Mouse (Mus musculus) cerebellum, adult 2 months (tissue): ENCODE measurements at regions not wholly inside any gene's neighbourhood (a gene's known extent, or its start where the extent isn't known, plus 50 kb on each side); places are given as distances from the start of the nearest gene placed in this dataset.
A peak's percentile ranks its signal among the peaks of the same experiment; 100 is the strongest.

Experiments used
- DNase-seq, 2 experiments: peaks; one replicate each; pipeline ENCODE4 v3.0.0; 2021
- H3K27ac ChIP-seq: fragments of 200-500 bp; 2 replicates; pipeline ENCODE4 v1.5.1; 2012; ENCODE audit warnings: low read length, control low read depth, inconsistent platforms; ENCODE audit not compliant: insufficient read depth
- H3K27me3 ChIP-seq: fragments of 200-500 bp; 2 replicates; pipeline ENCODE4 v1.6.1; 2012; ENCODE audit warnings: inconsistent platforms, mild to moderate bottlenecking, low read length, moderate library complexity; ENCODE audit not compliant: control insufficient read depth, insufficient read depth
- H3K4me1 ChIP-seq: fragments of 200-500 bp; 2 replicates; pipeline ENCODE4 v1.6.1; 2011; ENCODE audit warnings: low read length; ENCODE audit not compliant: control insufficient read depth, insufficient read depth
- H3K4me3 ChIP-seq: fragments of 200-500 bp; replicated peaks from 2 replicates; pipeline ENCODE3; 2011; ENCODE audit warnings: mild to moderate bottlenecking, low read depth, low read length, control low read depth; ENCODE audit not compliant: insufficient read depth
- CTCF ChIP-seq: fragments of 200-500 bp; IDR thresholded peaks from 2 replicates; pipeline ENCODE4 v1.5.1; 2011; ENCODE audit warnings: low read depth, mild to moderate bottlenecking, control low read depth, low read length, moderate library complexity, borderline replicate concordance; ENCODE audit not compliant: insufficient read depth
- POLR2A ChIP-seq: fragments of 200-500 bp; IDR thresholded peaks from 2 replicates; pipeline ENCODE4 v1.6.1; 2011; ENCODE audit warnings: low read length, control low read depth, borderline replicate concordance; ENCODE audit not compliant: insufficient read depth
- WGBS: fragments of 180-500 bp; shearing (Covaris S2); methylation state at CpG from one replicate; pipeline ENCODE4 v1.1.7; 2018; 5-methylcytosine and 5-hydroxymethylcytosine counted together

DNA sequence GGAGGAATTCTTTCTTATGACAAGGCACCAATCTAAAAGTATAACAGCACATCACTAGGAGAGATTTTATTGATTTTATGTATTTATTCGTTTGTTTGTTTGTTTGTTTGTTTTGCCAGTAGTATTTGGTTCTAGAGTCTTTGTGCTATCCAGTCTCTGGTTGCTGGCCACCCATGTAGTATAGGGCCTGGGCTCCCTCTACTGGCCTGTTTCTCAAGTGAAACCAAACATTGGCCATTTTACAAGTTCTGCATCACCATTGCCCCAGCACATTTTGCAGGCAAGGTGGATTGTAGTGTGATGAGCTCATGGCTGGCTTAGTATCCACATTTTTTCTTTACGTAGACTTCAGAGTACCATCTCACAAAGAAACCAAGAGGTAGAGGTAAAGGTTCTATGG, 376.9 kb upstream of the Luzp2 start:
- TF ChIP-seq POLR2A (no peak), CTCF (no peak)
- no peak for DNase-seq
- 45% methylated on average over 2 of the region's 2 CpGs for WGBS
- H3K27me3 ChIP-seq: no peaks in the 10 kb centered on the region
- H3K4me3 ChIP-seq: no peak overlapping the region
- H3K4me1 ChIP-seq: no peaks in the 10 kb centered on the region
- H3K27ac ChIP-seq: no peak overlapping the region

DNA sequence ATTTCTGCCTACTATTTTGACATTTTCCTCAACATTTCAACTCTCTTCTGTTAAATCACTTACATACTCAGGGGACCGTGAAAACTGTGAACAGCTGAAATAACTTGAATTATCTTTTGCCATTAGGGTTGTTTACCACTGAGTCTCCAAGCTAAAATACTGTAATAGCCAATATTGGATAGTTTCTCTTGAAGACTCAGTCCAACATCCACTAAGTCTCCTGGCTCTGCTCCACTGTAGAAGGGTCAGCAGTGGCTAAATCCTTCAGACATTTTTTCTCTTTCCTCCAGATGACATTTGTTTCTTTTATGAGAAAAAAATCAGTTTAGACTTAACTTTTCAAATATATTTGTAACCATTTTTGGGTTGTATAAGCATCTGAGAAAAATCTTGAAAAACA, 344.0 kb upstream of the Luzp2 start:
- DNase-seq: no peak
- Histone ChIP-seq H3K27me3 (no peaks in the 10 kb centered on the region), H3K27ac (no peak overlapping the region), H3K4me1 (no peaks in the 10 kb centered on the region), H3K4me3 (no peak overlapping the region)
- TF ChIP-seq CTCF (no peak), POLR2A (no peak)
- 92% methylated on average over 1 of the region's 1 CpGs for WGBS

DNA sequence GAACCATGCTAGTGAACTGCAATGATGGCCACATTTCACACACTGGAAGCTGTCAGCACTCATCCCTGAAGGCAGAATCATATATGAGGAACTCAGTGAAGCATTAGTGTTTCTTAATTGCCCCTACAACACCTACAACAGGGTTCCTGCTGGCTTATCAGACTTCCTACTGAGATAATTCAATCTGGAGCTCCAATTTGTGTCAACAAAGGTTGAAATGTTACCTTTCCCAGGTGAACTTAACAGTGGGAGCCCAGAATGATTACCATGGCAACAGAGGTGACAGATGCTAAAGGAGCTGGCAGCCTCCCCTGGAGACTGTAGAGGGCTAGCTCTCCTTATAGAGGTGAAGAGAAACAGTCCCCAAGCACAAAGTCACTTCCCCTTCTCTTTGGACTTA, 330.1 kb upstream of the Luzp2 start:
- H3K27ac ChIP-seq: no peak overlapping the region
- no peak for TF ChIP-seq CTCF
- no peak for TF ChIP-seq POLR2A
- H3K4me1 ChIP-seq: no peaks in the 10 kb centered on the region
- peak in 1 of 2 experiments; percentile 2 for DNase-seq
- H3K4me3 ChIP-seq: no peak overlapping the region
- no peaks in the 10 kb centered on the region for H3K27me3 ChIP-seq

DNA sequence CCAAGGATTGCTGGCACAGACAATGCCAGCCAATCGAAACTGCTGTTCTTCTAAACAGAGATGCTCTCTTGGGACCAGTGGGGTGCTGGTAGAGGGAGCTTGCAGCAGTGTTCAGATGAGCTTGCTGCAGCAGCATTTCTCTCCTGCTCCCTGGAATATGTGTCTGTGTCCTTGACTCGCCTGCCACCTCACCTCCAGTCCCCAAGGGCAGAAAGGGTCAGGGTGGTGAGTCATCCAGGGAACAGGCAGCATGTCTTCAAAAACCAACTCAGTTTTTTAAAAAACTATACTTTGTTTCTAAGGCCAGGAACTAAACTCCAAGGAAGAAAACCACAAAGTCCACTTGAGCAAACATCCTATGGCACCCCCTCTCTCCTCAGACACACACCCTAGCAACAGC, 328.3 kb upstream of the Luzp2 start:
- no peak overlapping the region for H3K27ac ChIP-seq
- no peak overlapping the region for H3K4me3 ChIP-seq
- no peaks in the 10 kb centered on the region for H3K27me3 ChIP-seq
- no peaks in the 10 kb centered on the region for H3K4me1 ChIP-seq
- no peak for DNase-seq
- WGBS: 46% methylated on average over 2 of the region's 2 CpGs
- TF ChIP-seq CTCF: no peak

DNA sequence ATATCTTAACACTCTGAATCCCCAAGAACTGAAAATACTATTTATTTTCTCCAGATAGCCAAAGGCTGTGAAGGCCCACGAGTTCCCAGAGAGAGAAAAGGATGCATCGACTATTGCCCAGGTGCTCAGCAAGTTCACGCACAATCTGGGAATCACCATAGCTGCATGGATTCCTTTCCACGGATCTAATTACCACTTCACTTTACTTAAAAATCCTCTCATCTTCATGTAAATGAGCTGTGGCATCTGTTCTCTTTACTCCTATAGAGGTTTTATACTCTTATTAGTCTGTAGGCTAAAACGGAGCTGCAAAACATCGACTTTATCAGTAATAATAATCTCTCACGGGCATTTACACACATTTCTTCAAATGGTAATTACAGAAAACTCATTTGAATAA, 299.6 kb upstream of the Luzp2 start:
- 70% methylated on average over 7 of the region's 7 CpGs for WGBS
- Histone ChIP-seq H3K27ac (no peak overlapping the region), H3K4me3 (no peak overlapping the region), H3K4me1 (no peaks in the 10 kb centered on the region), H3K27me3 (no peaks in the 10 kb centered on the region)
- TF ChIP-seq POLR2A (no peak), CTCF (no peak)
- no peak for DNase-seq

DNA sequence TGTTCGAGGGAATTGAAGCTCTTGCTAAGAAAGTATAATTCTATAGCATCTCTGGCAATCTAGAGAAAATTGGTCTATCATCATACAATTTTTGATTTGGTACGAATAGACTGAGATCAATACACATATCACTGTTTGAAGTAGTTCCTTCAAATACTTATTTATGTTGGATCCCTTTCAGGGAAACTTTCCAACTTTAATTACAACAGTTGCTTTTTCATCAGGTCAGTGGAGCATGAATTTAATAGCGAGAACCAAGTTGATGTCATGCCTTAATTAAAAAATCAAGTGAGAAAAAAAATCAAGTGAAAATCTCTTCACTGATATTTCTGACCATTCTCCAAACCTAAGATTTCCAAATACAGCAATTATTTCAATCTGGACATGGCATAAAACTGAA, 277.9 kb upstream of the Luzp2 start:
- 48% methylated on average over 3 of the region's 3 CpGs for WGBS
- TF ChIP-seq POLR2A: no peak
- TF ChIP-seq CTCF: no peak
- Histone ChIP-seq H3K27ac (no peak overlapping the region), H3K27me3 (no peaks in the 10 kb centered on the region), H3K4me1 (no peaks in the 10 kb centered on the region), H3K4me3 (no peak overlapping the region)
- DNase-seq: no peak

DNA sequence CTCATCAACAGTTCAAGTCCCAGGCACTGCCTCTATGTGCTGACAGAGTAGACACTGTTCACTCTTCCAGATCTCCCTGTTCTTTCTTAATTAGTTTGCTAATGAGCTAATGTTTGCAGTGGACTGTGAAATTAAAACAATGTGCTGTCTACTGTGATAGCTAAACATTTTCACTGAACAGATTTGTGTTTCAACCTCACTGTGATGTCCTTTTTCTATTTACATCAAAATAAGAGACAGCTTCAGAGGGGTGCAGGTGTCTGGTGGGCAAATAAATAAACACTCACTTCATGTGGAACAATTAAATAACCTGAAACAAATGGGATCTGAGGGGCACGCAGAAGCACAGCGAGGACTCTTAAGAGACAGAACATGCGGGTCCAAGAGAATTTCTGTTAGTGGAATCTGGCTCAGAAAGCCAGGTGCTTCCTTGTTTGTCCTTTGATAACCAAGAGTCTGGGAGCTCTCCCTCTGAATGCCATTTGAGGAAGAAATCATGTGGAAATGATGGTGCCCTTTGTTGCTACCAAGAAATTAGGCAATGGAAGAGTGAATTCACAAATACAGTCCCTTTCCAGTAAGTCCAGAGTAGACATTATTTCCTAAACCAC, 269.6 kb upstream of the Luzp2 start:
- DNase-seq: no peak
- TF ChIP-seq CTCF (no peak), POLR2A (no peak)
- 14% methylated on average over 3 of the region's 3 CpGs for WGBS

DNA sequence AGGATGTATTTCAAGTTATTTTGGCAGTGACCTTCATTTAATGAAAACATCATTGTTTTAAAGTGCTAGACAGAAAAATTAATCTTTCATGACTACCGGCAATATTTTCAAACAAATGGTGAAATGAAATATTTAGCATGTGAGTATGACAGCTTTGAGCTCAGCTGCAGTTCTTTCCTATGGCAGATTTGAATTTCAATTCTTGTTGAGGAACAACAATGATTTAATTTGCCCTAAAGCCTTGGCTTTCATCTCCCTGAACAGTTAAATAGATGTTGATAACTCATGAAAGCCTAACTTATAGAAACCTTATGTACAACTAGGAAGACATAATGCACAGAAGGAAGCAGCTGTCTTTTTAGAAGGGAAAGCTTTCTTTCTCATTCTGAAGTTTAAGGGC, 235.5 kb upstream of the Luzp2 start:
- WGBS: 73% methylated on average over 1 of the region's 1 CpGs
- no peak for TF ChIP-seq CTCF
- no peak for TF ChIP-seq POLR2A
- Histone ChIP-seq H3K4me1 (no peaks in the 10 kb centered on the region), H3K27ac (no peak overlapping the region), H3K4me3 (no peak overlapping the region), H3K27me3 (no peaks in the 10 kb centered on the region)
- DNase-seq: no peak

More for the DNA sequence above, 269.6 kb upstream of the Luzp2 start:
- H3K27ac ChIP-seq: no peak overlapping the region
- no peaks in the 10 kb centered on the region for H3K27me3 ChIP-seq
- no peaks in the 10 kb centered on the region for H3K4me1 ChIP-seq
- H3K4me3 ChIP-seq: no peak overlapping the region

DNA sequence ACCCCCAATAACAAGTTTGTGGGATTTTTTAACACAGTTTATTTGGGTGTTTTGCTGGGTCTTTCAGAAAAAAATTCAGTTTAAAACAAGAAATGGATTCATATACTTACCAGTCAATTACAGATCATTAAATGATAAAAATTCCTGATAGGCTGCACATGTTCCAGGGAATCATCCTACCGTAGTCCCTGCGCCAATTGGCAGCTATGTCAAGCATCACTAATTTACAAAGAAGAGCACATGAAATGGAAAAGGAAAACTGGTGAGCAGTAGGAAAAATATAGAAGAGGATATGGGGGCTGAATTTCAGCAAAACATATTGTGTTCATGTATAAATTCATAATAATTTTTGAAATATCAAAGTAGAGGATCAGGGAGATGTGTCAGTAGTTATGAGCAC, 212.9 kb upstream of the Luzp2 start:
- H3K27ac ChIP-seq: no peak overlapping the region
- no peak for TF ChIP-seq POLR2A
- 51% methylated on average over 2 of the region's 2 CpGs for WGBS
- H3K4me3 ChIP-seq: no peak overlapping the region
- no peaks in the 10 kb centered on the region for H3K4me1 ChIP-seq
- H3K27me3 ChIP-seq: no peaks in the 10 kb centered on the region; the same call in 1 of the 2 replicates
- no peak for DNase-seq

DNA sequence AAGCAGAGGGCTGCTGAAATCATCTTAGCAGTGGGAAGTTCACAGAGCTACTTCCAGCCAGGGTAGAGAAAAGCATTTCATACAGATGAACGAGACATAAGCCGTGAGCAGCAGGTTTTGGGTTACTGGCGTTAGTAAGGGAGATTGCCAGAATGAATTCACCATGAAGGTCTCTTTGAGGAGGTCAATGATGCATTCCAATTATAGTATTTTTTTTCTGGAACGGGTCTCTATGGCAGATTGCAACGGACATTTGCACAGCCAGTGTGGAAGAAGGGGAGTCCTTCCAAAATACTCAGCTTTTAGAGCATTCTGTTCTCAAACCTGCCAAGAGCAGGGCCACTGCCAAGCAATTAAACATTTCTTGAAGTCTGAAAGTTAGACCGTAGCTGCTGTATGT, 201.4 kb upstream of the Luzp2 start:
- no peak overlapping the region for H3K27ac ChIP-seq
- H3K27me3 ChIP-seq: no peaks in the 10 kb centered on the region
- WGBS: 5% methylated on average over 6 of the region's 6 CpGs
- peaks cover 5% of the 10 kb centered on the region for H3K4me1 ChIP-seq
- TF ChIP-seq CTCF (no peak), POLR2A (no peak)
- no peak overlapping the region for H3K4me3 ChIP-seq
- DNase-seq: peak; percentile 15 to 66
